Mouse (Mus musculus): ENCODE results near the gene Krt83.

Gene Krt83

GRCm38 (mm10) chr15:101491431-101491830 lies at the start of gene Krt83:
Krt83 (minus strand) TSS chr15:101491512.
- in situ Hi-C loops (cut with MboI, MseI), result no loop called here

- in situ Hi-C loops (cut with MboI, MseI), result loop anchor here in 1 of 2 experiments (25.0 kb wide), 2 partner anchors 201 to 424 kb away; partner anchors contain the start of gene Krt78
Observed at GRCm38 (mm10) chr15:101538580-101538900, 47.2 kb upstream of the Krt83 start.

- in situ Hi-C loops (cut with MboI, MseI), result loop anchor here in 1 of 2 experiments (25.0 kb wide), 2 partner anchors 201 to 424 kb away; partner anchors contain the start of gene Krt78
Observed at GRCm38 (mm10) chr15:101537864-101538579, 46.7 kb upstream of the Krt83 start.

- in situ Hi-C loops (cut with MboI, MseI), result loop anchor here in 1 of 2 experiments (25.0 kb wide), 2 partner anchors 199 to 426 kb away; partner anchors contain the start of gene Krt78
Observed at GRCm38 (mm10) chr15:101536054-101536850, 44.9 kb upstream of the Krt83 start.

- in situ Hi-C loops (cut with MboI, MseI), result loop anchor here in 1 of 2 experiments (25.0 kb wide), 2 partner anchors 195 to 430 kb away; partner anchors contain the start of gene Krt78
Observed at GRCm38 (mm10) chr15:101532720-101533119, 41.4 kb upstream of the Krt83 start, which contains the start of gene Krt84. Krt84 (minus strand) TSS chr15:101532820.

GRCm38 (mm10) chr15:101522556-101523232 lies 31.4 kb upstream of the Krt83 start:
- in situ Hi-C loops (cut with MboI, MseI), result loop anchor here in 1 of 2 experiments (10.0 kb wide), 1 partner anchor 182 kb away; no protein-coding TSS in a partner anchor

GRCm38 (mm10) chr15:101519792-101520191 lies 28.5 kb upstream of the Krt83 start:
- in situ Hi-C loops (cut with MboI, MseI), result loop anchor here (5.0 to 10.0 kb wide), 2 partner anchors 87 to 185 kb away; no protein-coding TSS in a partner anchor

GRCm38 (mm10) chr15:101517161-101517560 lies 25.8 kb upstream of the Krt83 start, which contains the start of gene Gm49425:
Gm49425 (minus strand) TSS chr15:101517261.
- in situ Hi-C loops (cut with MboI, MseI), result loop anchor here (5.0 kb wide), 1 partner anchor 85 kb away; no protein-coding TSS in a partner anchor

- in situ Hi-C loops (cut with MboI, MseI), result no loop called here
Observed at GRCm38 (mm10) chr15:101508247-101508646, 16.9 kb upstream of the Krt83 start.

- in situ Hi-C loops (cut with MboI, MseI), result no loop called here
Observed at GRCm38 (mm10) chr15:101506896-101507758, 15.8 kb upstream of the Krt83 start.

- in situ Hi-C loops (cut with MboI, MseI), result no loop called here
Observed at GRCm38 (mm10) chr15:101497181-101497580, 5.9 kb upstream of the Krt83 start.

GRCm38 (mm10) chr15:101495266-101495665 lies 4.0 kb upstream of the Krt83 start:
- in situ Hi-C loops (cut with MboI, MseI), result no loop called here

- in situ Hi-C loops (cut with MboI, MseI), result no loop called here
Observed at GRCm38 (mm10) chr15:101494203-101494602, 2.9 kb upstream of the Krt83 start.

GRCm38 (mm10) chr15:101493713-101494112 lies 2.4 kb upstream of the Krt83 start:
- in situ Hi-C loops (cut with MboI, MseI), result no loop called here

- in situ Hi-C loops (cut with MboI, MseI), result no loop called here
Observed at GRCm38 (mm10) chr15:101492718-101493117, 1.4 kb upstream of the Krt83 start.

GRCm38 (mm10) chr15:101485911-101486635 lies 5.2 kb downstream of the Krt83 start:
- in situ Hi-C loops (cut with MboI, MseI), result no loop called here

GRCm38 (mm10) chr15:101484939-101485338 lies 6.4 kb downstream of the Krt83 start:
- in situ Hi-C loops (cut with MboI, MseI), result no loop called here

- in situ Hi-C loops (cut with MboI, MseI), result no loop called here
Observed at GRCm38 (mm10) chr15:101483646-101484045, 7.7 kb downstream of the Krt83 start.

- in situ Hi-C loops (cut with MboI, MseI), result no loop called here
Observed at GRCm38 (mm10) chr15:101482056-101482455, 9.3 kb downstream of the Krt83 start.

- in situ Hi-C loops (cut with MboI, MseI), result loop anchor here in 1 of 2 experiments (10.0 kb wide), 1 partner anchor 665 kb away; no protein-coding TSS in a partner anchor
Observed at GRCm38 (mm10) chr15:101479666-101480060, 11.6 kb downstream of the Krt83 start.
